Mouse (Mus musculus): ENCODE results near the gene Uhrf1bp1.

Uhrf1bp1 gene

DNA sequence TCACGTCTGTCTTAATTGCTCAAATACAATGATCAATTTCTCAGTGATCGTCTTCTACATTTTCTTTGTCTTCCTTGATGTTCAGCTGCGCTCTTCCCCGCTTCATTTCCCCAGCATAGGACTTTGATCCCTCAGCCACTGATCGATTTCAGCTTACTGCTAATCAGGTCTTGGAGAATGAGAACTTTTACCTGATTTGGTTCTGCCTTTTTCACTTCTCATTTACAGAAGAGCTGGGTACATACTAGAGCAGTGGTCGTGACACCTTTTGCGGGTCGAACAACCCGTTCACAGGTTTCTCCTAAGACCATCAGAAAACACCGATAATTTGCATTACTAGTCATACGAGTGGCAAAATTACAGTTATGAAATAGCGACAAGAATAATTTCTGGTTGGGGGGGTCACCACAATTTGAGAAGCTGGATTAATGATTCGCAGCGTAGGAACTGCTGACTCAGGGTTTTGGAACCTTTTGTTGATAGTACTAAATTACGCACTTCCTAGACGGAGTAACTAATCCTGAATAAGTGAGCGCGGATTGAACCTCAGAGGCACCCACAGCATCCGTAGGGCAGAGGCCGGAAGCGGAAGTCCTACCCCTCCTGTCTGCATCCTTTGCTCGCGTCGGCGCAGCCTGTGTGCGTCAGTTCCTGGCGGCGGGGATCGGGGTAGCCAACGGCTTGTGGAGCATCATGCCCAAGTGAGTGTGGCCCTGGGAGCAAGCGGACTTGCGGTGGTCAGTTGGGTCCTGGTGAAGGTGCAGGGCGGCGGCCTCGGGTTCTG, 16.6 kb upstream of the Uhrf1bp1 start:
- peak; percentile 82 to 95 for DNase-seq (ENCODE audit: low spot score in 2 of 2)

DNA sequence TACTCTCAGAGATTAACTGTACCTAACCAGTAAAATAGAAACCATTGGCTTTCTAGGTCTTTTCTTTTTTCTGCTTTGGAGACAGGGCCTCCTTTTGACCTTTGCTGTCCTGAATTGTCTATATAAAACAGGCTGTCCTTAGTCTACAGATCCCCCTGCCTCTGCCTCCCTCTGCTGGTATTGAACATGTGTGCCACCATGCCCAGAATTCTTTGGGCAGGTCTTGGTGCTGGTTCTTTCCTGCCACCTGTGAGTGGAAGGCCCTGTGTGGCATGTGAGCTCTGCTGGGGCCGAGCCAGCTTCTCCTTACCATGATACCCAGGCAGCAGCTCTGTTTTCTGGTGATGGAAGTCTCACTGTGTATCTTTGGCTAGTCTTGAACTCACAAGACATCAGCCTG, 7.9 kb upstream of the Uhrf1bp1 start:
- no peak for DNase-seq (ENCODE audit: low spot score in 2 of 2)

GRCm38 (mm10) chr17:27851076-27851475, 5.2 kb upstream of the Uhrf1bp1 start:
- no peak for DNase-seq (ENCODE audit: low spot score in 2 of 2)

DNA sequence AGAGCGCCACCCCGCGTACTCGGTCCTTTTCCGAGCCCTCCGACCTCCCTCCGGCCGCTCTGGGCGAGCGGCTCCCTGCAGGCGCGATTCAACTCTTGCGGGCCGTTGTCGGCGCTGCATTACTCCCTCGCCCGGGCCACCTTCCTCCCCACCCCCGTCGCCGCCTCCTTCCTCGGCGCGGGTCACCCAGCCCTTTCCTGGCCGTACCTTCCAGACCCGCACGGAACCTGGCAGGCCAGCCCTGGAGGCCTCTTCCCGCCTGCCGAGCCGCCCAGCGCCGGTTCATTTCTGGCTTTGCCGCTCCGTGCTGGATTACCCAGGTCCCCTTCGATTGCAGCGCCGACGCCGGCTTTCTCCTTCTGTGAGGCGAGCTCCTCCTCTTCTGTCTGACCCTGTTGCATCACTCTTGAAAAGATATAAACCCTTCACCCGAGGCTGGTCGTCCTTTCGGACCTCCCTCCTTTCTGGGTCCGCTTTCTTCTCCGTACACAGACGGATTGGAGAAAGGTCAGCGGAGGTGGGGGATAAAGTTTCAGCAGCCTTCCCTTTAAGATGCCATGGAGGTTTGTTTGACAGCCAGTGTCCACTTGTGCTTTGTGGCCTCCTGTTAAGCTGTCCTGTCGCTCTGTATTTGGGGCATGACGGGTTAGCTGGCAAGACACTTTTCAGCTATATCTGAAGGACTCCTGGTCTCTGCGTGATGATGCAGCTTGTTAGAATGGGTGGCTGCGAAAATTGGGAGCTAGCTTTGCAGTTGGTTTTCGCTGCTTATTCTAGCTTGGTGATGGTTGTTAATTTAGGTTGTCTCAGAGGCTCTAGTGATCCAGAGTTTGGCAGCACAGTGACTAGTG, 782 bp downstream of the Uhrf1bp1 start:
- peak in 1 of 2 experiments; percentile 37 for DNase-seq (ENCODE audit: low spot score in 2 of 2)

DNA sequence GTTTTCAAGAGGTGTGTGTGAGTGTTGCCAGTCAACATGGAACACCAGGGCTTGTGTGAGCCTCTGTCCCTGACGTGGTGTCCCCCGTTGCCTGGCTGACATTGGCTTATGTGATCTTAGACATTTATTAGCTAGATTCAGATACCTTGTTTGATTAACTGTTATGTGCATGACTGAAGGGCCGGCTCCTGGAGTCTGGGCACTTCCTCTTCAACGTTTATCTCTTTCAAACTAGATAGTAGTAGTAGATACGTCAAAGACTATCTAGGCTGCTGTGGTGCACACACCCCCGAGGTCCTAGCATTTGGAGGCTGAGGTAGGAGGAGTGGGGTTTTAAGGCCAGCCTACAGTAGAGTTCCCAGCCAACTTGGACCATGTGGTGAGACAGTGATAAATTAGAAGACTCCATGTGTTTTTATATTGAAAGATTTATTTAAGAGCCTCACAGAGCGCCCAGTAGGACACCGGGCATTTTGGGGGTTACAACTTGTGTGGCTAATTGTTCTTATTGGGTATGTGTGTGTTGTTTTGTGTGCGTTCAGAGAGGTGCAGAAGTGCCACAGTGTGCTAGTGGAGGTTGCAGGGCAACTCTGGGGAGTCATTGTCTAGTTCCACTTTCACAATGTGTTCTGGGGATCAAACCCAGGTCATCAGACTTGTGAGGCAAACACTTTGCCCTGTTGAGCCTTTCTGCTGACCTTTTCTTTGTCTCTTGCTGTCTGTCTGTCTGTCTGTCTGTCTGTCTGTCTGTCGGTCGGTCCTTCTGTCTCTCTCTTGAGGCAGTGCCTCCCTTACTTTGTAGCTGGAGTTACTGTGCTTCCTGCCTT, 1.6 kb downstream of the Uhrf1bp1 start:
- no peak for DNase-seq (ENCODE audit: low spot score in 2 of 2)

DNA sequence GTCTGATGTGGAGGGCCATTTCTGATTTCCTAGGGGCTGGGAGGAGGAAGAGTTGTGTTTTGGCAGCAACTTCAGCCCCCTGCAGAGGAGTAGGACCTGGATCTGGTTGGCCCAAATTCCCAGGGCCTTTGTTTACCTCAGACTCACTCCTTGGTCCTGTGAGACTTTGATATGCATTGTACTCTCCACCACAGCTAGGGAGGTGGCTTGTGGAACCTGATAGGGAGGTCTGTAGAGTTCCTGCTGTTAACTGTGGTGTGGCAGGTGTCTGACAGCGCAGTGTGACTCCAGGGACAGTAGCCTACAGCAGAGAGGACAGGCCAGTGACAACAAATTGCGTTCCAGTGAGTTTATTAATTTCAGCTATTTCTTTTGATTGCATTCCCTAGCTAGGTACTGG, 2.9 kb downstream of the Uhrf1bp1 start:
- DNase-seq (ENCODE audit: low spot score in 2 of 2): no peak

GRCm38 (mm10) chr17:27865461-27865860, 9.2 kb downstream of the Uhrf1bp1 start:
- DNase-seq (ENCODE audit: low spot score in 2 of 2): no peak

GRCm38 (mm10) chr17:27866737-27867136, 10.5 kb downstream of the Uhrf1bp1 start:
- no peak for DNase-seq (ENCODE audit: low spot score in 2 of 2)

DNA sequence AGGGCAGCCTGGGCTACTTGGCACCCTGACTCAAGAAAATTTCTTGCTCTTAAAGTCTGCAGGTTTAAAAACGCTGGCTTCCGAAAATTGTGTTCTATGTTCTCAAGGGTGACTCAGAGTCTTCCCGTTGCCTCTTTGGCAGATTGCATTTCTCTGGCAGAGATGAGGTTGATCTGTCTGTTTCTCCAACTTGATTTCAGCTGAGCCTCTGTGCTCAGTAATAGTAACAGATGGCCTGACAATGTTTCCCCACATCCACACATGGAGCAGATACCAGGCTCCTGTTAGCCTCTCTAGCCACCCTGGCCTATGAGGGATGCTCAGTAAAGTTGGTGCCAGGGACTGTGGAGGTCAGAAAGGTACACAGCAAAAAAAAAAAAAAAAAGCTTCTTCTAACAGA, 15.6 kb downstream of the Uhrf1bp1 start:
- DNase-seq (ENCODE audit: low spot score in 2 of 2): no peak

DNA sequence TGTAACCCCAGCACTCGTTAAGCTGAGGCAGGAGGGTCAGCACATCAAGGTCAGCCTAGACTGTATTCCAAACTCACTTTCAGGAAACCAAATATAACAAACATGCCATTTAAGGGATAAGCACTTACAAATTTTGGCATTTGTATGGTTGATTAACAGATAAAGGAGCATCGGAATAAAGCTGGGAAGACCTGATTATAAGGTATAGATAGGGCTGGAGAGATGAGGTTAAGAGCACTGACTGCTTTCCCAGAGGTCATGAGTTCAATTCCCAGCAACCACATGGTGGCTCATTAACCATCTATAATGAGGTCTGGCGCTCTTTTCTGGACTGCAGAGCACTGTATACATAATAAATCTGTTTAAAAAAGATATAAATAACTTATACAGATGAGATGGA, 17.3 kb downstream of the Uhrf1bp1 start:
- DNase-seq (ENCODE audit: low spot score in 2 of 2): no peak

GRCm38 (mm10) chr17:27874510-27874909, 18.3 kb downstream of the Uhrf1bp1 start:
- no peak for DNase-seq (ENCODE audit: low spot score in 2 of 2)

DNA sequence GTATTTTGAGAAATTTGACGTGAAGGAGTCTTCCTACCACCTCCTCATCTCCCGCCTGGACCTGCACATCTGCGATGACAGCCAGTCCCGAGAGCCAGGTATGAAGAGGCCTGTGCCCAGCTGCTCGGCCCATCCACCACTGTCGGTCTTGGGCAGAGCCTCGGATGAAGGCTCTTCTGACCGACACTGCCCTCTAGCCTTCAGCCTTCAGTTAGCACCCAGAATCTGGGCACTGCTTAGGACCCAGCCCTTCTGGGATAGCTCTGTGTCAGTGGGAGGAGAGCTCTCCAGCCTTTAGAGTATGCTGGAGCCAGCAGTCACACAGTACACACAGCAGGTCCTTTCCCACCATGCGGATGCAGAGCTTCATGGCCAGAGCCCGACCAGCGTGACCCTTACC, 25.3 kb downstream of the Uhrf1bp1 start:
- no peak for DNase-seq (ENCODE audit: low spot score in 2 of 2)

DNA sequence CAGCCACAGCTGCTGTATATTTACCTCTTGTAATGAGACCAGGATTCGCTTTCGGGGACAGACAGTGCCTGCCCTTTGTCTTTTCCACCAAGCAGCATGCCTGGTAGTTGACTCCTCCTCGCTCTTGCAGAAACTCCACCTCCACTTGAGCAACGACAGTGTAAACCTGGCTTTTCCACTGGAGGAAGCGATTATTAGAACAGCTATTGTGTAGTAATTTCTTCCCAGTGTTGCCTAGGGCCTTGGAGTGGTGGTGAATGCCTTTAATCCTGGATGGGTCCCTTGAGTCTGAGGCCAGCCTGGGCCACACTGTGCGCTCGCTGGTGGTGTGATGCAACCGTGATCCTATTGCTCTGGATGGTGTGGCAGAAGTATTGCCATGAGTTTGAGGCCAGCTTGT, 26.9 kb downstream of the Uhrf1bp1 start:
- no peak for DNase-seq (ENCODE audit: low spot score in 2 of 2)

- no peak for DNase-seq (ENCODE audit: low spot score in 2 of 2)
Measured at GRCm38 (mm10) chr17:27883994-27884393, 27.8 kb downstream of the Uhrf1bp1 start.

- DNase-seq (ENCODE audit: low spot score in 2 of 2): no peak
Measured at GRCm38 (mm10) chr17:27886499-27887210, 30.4 kb downstream of the Uhrf1bp1 start.

DNA sequence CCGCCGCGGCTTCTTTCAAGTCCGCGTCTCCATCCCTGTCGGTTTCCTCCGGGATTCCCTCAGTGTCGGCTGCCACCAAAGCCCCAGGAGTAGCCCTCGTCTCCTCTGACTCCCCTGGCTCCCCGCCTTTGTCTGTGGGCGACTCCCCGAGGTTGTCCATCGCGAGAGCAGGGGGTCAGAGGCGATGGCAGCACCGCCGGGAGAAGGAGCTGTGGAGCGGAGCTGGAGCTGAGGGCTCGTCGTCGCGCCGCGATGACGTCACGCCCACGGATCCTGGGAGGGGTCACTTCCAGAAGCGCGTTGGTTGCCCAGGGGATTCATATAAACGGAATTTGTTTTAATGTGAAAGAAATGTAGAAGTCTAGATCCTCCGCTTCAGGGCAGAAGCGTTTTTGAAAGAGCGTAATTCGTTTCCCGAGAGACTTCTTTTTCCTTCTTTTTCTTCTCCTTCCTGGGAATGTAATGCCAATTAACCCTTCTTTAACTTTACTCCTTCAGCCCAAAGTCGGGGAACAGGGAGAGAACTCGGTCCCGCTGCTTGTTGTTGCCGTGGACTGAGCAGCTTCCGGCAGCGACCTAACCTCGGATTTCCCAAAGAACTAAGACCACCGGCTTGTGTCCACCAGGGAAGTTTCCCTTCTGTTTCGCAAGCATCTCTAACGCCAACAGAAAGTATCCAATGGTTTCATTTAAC, 51.4 kb downstream of the Uhrf1bp1 start:
- peak; percentile 90 to 95 for DNase-seq (ENCODE audit: low spot score in 2 of 2)

DNA sequence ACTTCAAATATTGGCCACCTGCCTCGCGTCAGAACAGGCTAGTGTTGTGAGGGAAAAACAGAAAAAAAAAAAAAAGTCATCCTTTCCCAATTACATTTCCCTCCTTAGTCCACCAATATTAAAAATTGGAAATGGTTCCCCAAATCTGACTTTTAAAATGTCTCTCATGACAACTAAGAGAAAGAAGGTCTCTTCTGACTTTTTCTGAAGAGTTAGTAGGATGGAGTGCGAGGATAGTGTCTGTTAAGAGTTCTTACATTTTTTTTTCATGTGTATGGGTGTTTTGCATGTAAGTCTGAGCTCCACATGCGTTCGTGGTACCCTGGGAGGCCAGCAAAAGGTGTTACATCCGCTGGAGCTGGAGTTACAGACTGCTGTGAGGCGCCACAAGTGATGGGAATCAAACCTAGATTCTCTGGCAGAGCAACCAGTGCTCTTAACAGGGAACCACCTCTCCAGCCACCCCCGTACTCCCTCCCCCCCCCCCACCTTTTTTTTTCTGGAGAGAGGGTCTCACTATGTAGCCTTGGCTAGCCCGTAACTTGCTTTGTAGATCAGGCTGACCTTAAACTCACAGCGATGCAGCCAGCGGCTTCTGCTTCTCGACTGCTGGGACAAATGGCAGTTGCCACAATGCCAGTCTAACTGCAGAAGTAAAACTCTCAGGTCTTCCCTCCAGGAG, 52.1 kb downstream of the Uhrf1bp1 start:
- peak in 1 of 2 experiments; percentile 40 for DNase-seq (ENCODE audit: low spot score in 2 of 2)

- peak; percentile 84 to 89 for DNase-seq (ENCODE audit: low spot score in 2 of 2)
Measured at GRCm38 (mm10) chr17:27908888-27909621, 52.8 kb downstream of the Uhrf1bp1 start, which contains the start of gene Anks1. Anks1 (plus strand) TSS chr17:27909306.
